Comparison of ENCODE assay signal across 22 mouse cellular contexts in genomic region chr16:19153046-19153445, GRCm38 (mm10).
"Had no signal": no experiment of that assay in that cellular context is flagged by ENCODE, and none has a peak within 500 bp of the region (broad histone marks: within the 10 kb centered on the region; RNA-seq: fewer than 3 reads in every experiment).

No protein-coding gene starts in this region.

- H3K27me3 ChIP-seq: heart, embryonic 13.5 days; heart, embryonic 15.5 days; hindbrain, embryonic 13.5 days; hindbrain, embryonic 15.5 days; limb, embryonic 13.5 days; limb, embryonic 15.5 days had no signal

- H3K9ac ChIP-seq: heart, embryonic 13.5 days; heart, embryonic 15.5 days; hindbrain, embryonic 13.5 days; hindbrain, embryonic 15.5 days; limb, embryonic 13.5 days; limb, embryonic 15.5 days had no signal

- H3K9me3 ChIP-seq: heart, embryonic 15.5 days; hindbrain, embryonic 13.5 days; hindbrain, embryonic 15.5 days had no signal

- H3K4me3 ChIP-seq: heart, adult 2 months; heart, embryonic 13.5 days; heart, embryonic 15.5 days; hindbrain, embryonic 13.5 days; hindbrain, embryonic 15.5 days; layer of hippocampus, adult 2 months; left cerebral cortex, adult 2 months; limb, embryonic 13.5 days; limb, embryonic 15.5 days had no signal

- DNase-seq: gastrocnemius, postnatal 14 days; gastrocnemius, postnatal 36 days; heart, adult 2 months; heart, postnatal 14 days; heart, postnatal 36 days; kidney, adult 11 months; kidney, adult 2 months; kidney, adult 9 months; kidney, postnatal 10 days; kidney, postnatal 25 days; kidney, postnatal 4 days; left cerebral cortex, postnatal 4 days had no signal

- ATAC-seq: hindbrain, postnatal 0 days; intestine, embryonic 16.5 days had no signal

- H3K27ac ChIP-seq: heart, adult 2 months; heart, embryonic 13.5 days; heart, embryonic 15.5 days; hindbrain, embryonic 13.5 days; hindbrain, embryonic 15.5 days; hindbrain, postnatal 0 days; layer of hippocampus, adult 2 months; left cerebral cortex, adult 2 months; limb, embryonic 13.5 days; limb, embryonic 15.5 days had no signal

- H3K4me2 ChIP-seq: heart, embryonic 13.5 days; heart, embryonic 15.5 days; hindbrain, embryonic 13.5 days; hindbrain, embryonic 15.5 days; limb, embryonic 13.5 days; limb, embryonic 15.5 days had no signal

- H3K36me3 ChIP-seq: heart, embryonic 13.5 days; heart, embryonic 15.5 days; hindbrain, embryonic 13.5 days; hindbrain, embryonic 15.5 days; limb, embryonic 13.5 days; limb, embryonic 15.5 days had no signal

- H3K4me1 ChIP-seq: heart, embryonic 13.5 days; heart, embryonic 15.5 days; hindbrain, embryonic 13.5 days; hindbrain, embryonic 15.5 days; limb, embryonic 13.5 days; limb, embryonic 15.5 days had no signal
